Mouse (Mus musculus) MEL-GATA-1-ER (cell line): ENCODE results near the gene Pidd1.
"Not testable (repeated sequence)": the region's sequence is repeated elsewhere in the genome, so short reads cannot be mapped to it uniquely, and the experiment has no call there.

Experiments used
- DNase-seq: peaks from one replicate; pipeline ENCODE4 v3.0.0-alpha.2; 2012; ENCODE audit warnings: low read depth; ENCODE audit errors: extremely low read depth

The Pidd1 gene

GRCm38 (mm10) chr7:141458661-141459060 is 14.8 kb upstream of the Pidd1 start:
- no peak for DNase-seq

GRCm38 (mm10) chr7:141457986-141458660 is 14.3 kb upstream of the Pidd1 start:
- DNase-seq: no peak

GRCm38 (mm10) chr7:141457236-141457635 is 13.4 kb upstream of the Pidd1 start:
- no peak for DNase-seq

DNA sequence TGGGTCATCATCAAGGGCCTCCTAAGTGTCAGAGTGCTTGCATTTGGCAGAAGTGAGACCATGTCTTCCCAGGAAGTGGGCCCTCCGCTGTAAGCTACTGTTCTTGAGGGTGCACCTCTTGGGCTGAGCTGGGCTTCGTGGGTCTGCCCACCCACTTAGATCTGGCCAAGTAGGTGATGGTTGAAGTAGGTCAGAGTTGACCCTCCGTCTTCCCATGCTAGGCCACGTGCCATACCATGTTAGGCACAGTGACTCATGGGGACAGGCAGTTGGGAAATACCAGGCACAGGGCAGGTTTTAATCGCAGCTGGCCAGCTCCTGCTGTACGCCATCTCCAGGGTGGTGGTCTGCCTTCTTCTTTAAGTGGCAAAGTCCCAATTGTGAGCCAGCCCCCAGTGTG is 12.9 kb upstream of the Pidd1 start:
- DNase-seq: no peak

- DNase-seq: no peak
These were observed 11.9 kb upstream of the Pidd1 start for GRCm38 (mm10) chr7:141455610-141456314.

GRCm38 (mm10) chr7:141454967-141455551 is 11.2 kb upstream of the Pidd1 start, which contains the start of gene Pnpla2:
Gene Pnpla2 (plus strand): TSS chr7:141455198.
- peak; percentile 74 for DNase-seq

DNA sequence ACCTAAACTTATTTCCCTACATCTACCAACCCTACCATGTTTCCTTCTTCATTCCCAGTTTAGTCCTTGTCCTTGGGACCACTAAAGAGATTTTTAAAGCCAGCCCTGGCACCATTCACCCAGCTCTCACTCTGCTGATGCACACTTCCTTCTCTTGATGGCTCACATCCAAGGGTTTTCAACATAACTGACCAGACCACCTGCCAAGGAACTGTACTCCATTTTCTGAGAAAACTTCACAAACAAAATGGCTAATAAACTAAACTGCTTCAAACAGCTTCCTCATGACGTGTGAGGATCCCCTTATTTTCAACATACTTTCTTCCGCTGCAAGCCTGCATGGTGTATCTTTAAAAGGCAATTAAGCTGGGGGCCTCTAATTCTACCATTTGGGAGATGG is 9.8 kb upstream of the Pidd1 start:
- no peak for DNase-seq

- no peak for DNase-seq
These were observed 8.1 kb upstream of the Pidd1 start for GRCm38 (mm10) chr7:141451928-141452327.

GRCm38 (mm10) chr7:141447110-141447991 is 3.5 kb upstream of the Pidd1 start, which contains the start of gene Rplp2:
Gene Rplp2 (plus strand): TSS chr7:141447370.
- DNase-seq: peak; percentile 97

- not testable (repeated sequence) for DNase-seq
These were observed 2.5 kb upstream of the Pidd1 start for GRCm38 (mm10) chr7:141446374-141446773.

DNA sequence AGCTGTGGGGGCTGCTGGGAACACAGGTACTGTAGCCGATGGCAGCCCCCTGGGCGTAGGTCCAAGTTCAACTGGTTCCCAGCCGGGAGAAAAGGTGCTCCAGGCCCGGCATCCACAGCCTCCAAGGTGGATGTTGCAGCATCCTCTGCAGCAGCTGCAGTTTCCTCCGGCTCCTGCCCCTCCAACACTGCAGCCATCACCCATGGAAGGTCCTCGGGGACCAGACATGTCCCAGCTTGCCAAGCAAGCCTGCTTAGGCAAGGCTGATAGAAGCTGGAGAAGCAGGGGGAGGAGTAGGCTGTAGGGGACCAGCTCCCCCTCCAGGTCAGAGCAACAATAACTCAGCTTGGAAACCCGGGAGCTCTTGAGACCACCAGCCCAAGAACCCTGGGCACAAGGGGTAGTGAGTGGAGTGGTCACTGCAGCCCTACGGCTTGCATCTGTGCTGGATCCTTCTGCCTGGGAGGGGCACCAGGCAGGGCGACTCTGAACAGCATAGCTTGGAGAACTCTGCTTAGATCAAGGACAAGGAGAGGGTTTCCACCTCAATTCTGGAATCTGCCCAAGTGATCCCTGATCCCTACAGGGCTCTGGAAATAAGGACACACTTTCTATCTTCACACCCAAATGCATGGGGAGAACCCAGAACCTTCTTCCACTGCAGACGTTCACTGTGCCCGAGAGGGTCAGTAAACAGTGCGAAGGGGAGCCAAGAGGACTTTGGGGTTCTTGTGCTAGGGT is 574 bp downstream of the Pidd1 start:
- DNase-seq: no peak

DNA sequence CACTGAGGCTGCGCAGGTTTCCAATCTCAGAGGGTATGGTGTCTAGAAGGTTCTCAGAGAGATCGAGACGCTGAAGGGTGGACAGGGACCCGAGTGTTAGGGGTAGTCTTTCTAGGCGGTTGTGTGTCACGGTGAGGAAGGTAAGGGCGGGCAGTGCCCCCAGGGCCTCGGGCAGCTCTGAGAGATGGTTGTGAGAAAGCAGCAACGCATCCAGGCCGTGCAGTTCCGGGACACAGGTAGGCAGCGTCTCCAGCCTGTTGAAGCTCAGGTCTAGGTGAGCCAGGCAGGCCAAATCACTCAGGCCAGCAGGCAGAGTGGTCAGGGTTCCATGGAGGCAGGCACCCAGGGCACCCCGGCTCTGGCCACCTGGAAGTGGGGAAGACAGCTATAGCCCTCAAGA is 1.6 kb downstream of the Pidd1 start:
- no peak for DNase-seq

- DNase-seq: no peak
These were observed 2.4 kb downstream of the Pidd1 start for GRCm38 (mm10) chr7:141441460-141441859.

GRCm38 (mm10) chr7:141440613-141441012 is 3.2 kb downstream of the Pidd1 start:
- DNase-seq: no peak

DNA sequence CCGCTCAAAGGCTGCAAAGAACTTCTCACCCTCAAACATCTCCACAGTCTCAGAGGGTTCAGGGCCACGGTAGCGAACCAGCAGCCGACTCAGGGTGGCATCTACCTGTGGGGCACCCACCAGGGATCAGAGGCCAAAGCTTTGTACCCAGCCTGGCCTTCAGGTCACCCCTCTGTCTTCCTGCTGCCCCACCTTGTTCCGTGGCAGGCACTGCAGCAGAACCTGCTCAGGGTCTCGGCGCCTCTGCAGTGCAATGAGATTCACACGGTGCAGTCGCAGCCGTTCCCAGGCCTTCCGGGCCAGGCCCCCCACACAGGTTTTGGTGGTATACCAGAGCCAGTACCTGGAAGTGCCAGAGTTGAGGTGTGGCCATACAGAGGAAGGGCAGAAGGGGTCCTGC is 4.0 kb downstream of the Pidd1 start:
- no peak for DNase-seq

DNA sequence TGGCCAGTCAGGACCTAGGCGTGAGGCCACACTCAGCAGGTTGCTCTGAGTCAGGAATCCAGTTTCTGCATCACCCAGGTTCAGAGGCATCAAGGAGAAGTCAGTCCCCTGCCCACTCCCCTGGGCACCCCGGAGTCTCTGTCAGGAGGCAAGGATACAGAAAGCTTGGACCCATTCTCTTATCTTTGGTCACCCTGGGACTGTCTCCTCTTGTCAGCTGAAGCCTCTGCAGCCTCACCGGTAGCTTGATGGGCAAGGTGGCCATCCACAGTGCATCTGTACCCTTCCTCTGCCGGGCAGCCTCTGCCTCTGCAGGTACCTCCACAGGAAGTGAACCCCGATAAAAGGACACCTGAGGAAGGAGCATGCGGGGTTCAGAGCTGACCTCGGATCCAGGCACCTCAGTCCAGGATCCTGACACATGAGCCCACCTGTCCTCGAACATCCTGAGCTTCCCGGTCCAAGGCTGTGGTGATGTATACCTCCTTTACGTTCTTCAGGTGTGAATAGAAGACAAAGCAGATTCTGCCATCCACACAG is 4.6 kb downstream of the Pidd1 start:
- no peak for DNase-seq

GRCm38 (mm10) chr7:141438201-141438968 is 5.4 kb downstream of the Pidd1 start:
- DNase-seq: no peak

- DNase-seq: no peak
These were observed 6.4 kb downstream of the Pidd1 start, which contains the start of gene Slc25a22 for GRCm38 (mm10) chr7:141437178-141438120. Gene Slc25a22 (minus strand): TSS chr7:141437892.

GRCm38 (mm10) chr7:141436523-141436892 is 7.3 kb downstream of the Pidd1 start:
- no peak for DNase-seq
